Mouse (Mus musculus) liver, embryonic 14.5 days (tissue): ENCODE measurements around the gene Cdip1.

Experiments
- CTCF ChIP-seq: IDR thresholded peaks from 2 replicates; pipeline ENCODE4 v1.5.1; 2016; ENCODE audit warnings: antibody characterized with exemption, low read depth, control low read depth
- EP300 ChIP-seq: IDR thresholded peaks from 2 replicates; pipeline ENCODE4 v1.6.1; 2016; ENCODE audit warnings: antibody characterized with exemption, low read depth

GRCm38 (mm10) chr16:4754045-4754444 is 36.0 kb downstream of the Cdip1 start:
- no peak for TF ChIP-seq CTCF
- no peak for TF ChIP-seq EP300
